Mouse (Mus musculus) midbrain, postnatal 0 days (tissue): ENCODE measurements at regions not wholly inside any gene's neighbourhood (a gene's known extent, or its start where the extent isn't known, plus 50 kb on each side); places are given as distances from the start of the nearest gene placed in this dataset.

ENCODE experiments used
- ATAC-seq: fragments of 200-750 bp; cut with Nextera tagmentation; 2 replicates; pipeline ENCODE4 v1.8.0; 2017; ENCODE audit warnings: moderate number of reproducible peaks, mild to moderate bottlenecking, moderate TSS enrichment, moderate library complexity; ENCODE audit not compliant: low FRiP score
- DNase-seq: peaks from one replicate; pipeline ENCODE4 v3.0.0-alpha.2; 2015; ENCODE audit warnings: low spot score
- H3K27ac ChIP-seq: fragments of 300-500 bp; sonication (generic); 2 replicates; pipeline ENCODE4 v1.5.1; 2014; ENCODE audit warnings: low read depth, mild to moderate bottlenecking, low read length, mixed read lengths
- H3K27me3 ChIP-seq: fragments of 300-500 bp; sonication (generic); 2 replicates; pipeline ENCODE4 v1.6.1; 2014; ENCODE audit warnings: low read length, control low read depth, mixed read lengths; ENCODE audit not compliant: insufficient read depth
- H3K36me3 ChIP-seq: fragments of 300-500 bp; sonication (generic); 2 replicates; pipeline ENCODE4 v1.6.1; 2014; ENCODE audit warnings: low read length, control low read depth, mixed read lengths; ENCODE audit not compliant: insufficient read depth
- H3K4me1 ChIP-seq: fragments of 300-500 bp; sonication (generic); 2 replicates; pipeline ENCODE4 v1.6.1; 2014; ENCODE audit warnings: mild to moderate bottlenecking, control low read depth, antibody characterized with exemption, low read length, mixed read lengths; ENCODE audit not compliant: insufficient read depth
- H3K4me2 ChIP-seq: fragments of 300-500 bp; sonication (generic); 2 replicates; pipeline ENCODE4 v1.6.1; 2014; ENCODE audit warnings: low read depth, mild to moderate bottlenecking, low read length, mixed read lengths; ENCODE audit not compliant: poor library complexity, severe bottlenecking
- H3K4me3 ChIP-seq: fragments of 300-500 bp; sonication (generic); 2 replicates; pipeline ENCODE4 v1.5.1; 2014; ENCODE audit warnings: low read depth, mild to moderate bottlenecking, low read length, moderate library complexity
- H3K9ac ChIP-seq: fragments of 300-500 bp; sonication (generic); replicated peaks from 2 replicates; pipeline ENCODE4 v1.6.1; 2014; ENCODE audit warnings: mild to moderate bottlenecking, low read length, moderate library complexity, mixed read lengths; ENCODE audit not compliant: poor library complexity, severe bottlenecking
- H3K9me3 ChIP-seq: fragments of 300-500 bp; sonication (generic); 2 replicates; pipeline ENCODE4 v1.6.1; 2016; ENCODE audit warnings: low read length, control low read depth
- CTCF ChIP-seq: IDR thresholded peaks from 2 replicates; pipeline ENCODE4 v1.5.1; 2016; ENCODE audit warnings: antibody characterized with exemption, mild to moderate bottlenecking
- WGBS: fragments of 180-500 bp; shearing (Covaris S2); extraction: QIAGEN DNeasy Blood & Tissue Kit; methylation state at CpG from one replicate; pipeline ENCODE4 v1.1.7; 2014; 5-methylcytosine and 5-hydroxymethylcytosine counted together

GRCm38 (mm10) chr3:135989281-135989680 lies 164.2 kb downstream of the Slc39a8 start:
- ATAC-seq (no peak), DNase-seq (no peak)
- Histone ChIP-seq H3K4me3 (no peak overlapping the region), H3K36me3 (no peaks in the 10 kb centered on the region), H3K4me1 (0 out of 2 replicates have a peak, but pooled peaks cover 4% of the 10 kb centered on the region), H3K4me2 (no peak overlapping the region), H3K9me3 (no peaks in the 10 kb centered on the region), H3K27me3 (no peaks in the 10 kb centered on the region), H3K9ac (no peak overlapping the region), H3K27ac (no peak overlapping the region)
- TF ChIP-seq CTCF = no peak
- WGBS = 89% methylated on average over 2 of the region's 2 CpGs

DNA sequence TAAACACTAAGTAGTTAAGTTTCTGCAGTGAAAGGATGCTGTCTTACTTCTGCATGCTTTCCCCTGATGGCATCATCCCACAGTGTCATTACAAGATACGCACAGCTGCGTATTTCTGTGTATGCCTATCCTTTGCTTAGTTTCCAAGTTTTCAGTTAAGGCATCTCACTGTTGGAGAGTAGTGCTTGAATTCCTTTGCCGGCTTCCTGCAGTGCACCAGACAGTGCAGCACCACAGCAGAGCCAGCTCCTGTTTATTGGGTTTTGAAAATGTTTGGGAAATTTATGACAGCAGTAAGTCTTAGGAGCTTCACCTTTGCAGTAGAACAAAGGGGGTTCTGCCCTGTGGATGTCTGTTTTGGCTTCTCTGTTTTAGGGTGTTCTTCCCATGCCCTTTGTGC lies 165.3 kb downstream of the Slc39a8 start:
- H3K9ac ChIP-seq = no peak overlapping the region
- WGBS = 62% methylated on average over 3 of the region's 3 CpGs
- H3K9me3 ChIP-seq = no peaks in the 10 kb centered on the region
- ATAC-seq (no peak), DNase-seq (no peak)
- 0 out of 2 replicates have a peak, but pooled peaks cover 4% of the 10 kb centered on the region for H3K4me1 ChIP-seq
- H3K27me3 ChIP-seq = no peaks in the 10 kb centered on the region
- no peak for TF ChIP-seq CTCF
- no peaks in the 10 kb centered on the region for H3K36me3 ChIP-seq
- no peak overlapping the region for H3K4me3 ChIP-seq
- H3K4me2 ChIP-seq = no peak overlapping the region
- no peak overlapping the region for H3K27ac ChIP-seq

- Histone ChIP-seq H3K4me3 (no peak overlapping the region), H3K36me3 (no peaks in the 10 kb centered on the region), H3K9ac (no peak overlapping the region), H3K4me1 (0 out of 2 replicates have a peak, but pooled peaks cover 4% of the 10 kb centered on the region), H3K9me3 (no peaks in the 10 kb centered on the region), H3K4me2 (no peak overlapping the region), H3K27me3 (no peaks in the 10 kb centered on the region), H3K27ac (no peak overlapping the region)
- DNase-seq (peak; percentile 39), ATAC-seq (no peak)
- 31% methylated on average over 7 of the region's 7 CpGs for WGBS
- no peak for TF ChIP-seq CTCF
Observed at GRCm38 (mm10) chr3:135990814-135991454, 165.9 kb downstream of the Slc39a8 start.

DNA sequence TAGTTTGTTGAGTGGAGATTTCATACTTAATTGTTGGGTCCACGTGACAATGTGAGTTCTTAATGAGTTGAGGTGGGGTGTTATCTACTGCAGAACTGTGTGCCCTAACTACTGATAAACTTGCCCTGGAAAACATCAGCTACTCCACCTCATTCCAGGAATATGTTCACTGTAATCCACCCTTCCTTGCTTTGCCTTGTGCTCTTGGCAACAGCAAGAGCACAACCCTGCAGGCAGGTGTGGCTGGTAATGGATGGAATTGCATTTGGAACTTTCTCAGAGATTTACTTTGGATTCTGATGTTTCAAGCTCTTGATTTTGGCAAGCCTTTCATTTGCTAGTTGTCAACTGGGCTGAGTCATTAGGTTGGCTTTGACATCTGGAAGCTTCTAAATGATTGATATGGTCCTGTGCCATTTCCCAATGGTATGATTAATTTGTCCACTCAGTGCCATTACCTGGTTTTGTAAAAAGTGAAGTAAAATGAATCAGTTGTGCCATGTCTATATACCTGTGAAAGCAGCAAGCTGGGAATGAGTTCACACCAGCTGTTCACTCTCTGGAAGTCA lies 175.6 kb downstream of the Slc39a8 start:
- H3K4me1 ChIP-seq = no peaks in the 10 kb centered on the region
- H3K36me3 ChIP-seq = no peaks in the 10 kb centered on the region
- no peak for ATAC-seq
- H3K9me3 ChIP-seq = no peaks in the 10 kb centered on the region
- no peak for DNase-seq
- no peak for TF ChIP-seq CTCF
- no peak overlapping the region for H3K9ac ChIP-seq
- H3K4me3 ChIP-seq = no peak overlapping the region
- no peak overlapping the region for H3K4me2 ChIP-seq
- 83% methylated on average over 1 of the region's 1 CpGs for WGBS
- no peaks in the 10 kb centered on the region for H3K27me3 ChIP-seq
- H3K27ac ChIP-seq = no peak overlapping the region
